Mouse (Mus musculus) MEL (cell line): ENCODE results near the gene Olfr729. TPM values are rescaled to one million over a fixed set of nuclear protein-coding genes. Genes with fewer than 3 reads are reported as not detected.

Source experiments
- DNase-seq: peaks from one replicate; pipeline ENCODE4 v3.0.0; 2011; ENCODE audit warnings: low read depth, low spot score
- H3K27ac ChIP-seq: 2 replicates; pipeline ENCODE4 v1.5.1; 2012; ENCODE audit warnings: low read depth, mild to moderate bottlenecking, control low read depth, low read length, moderate library complexity; ENCODE audit not compliant: control insufficient read depth
- H3K27me3 ChIP-seq, 2 experiments: fragments of 150-350 bp in 1 of 2; sonication (generic) in 1 of 2; 2 replicates each; pipeline ENCODE4 v1.6.1; 2012; ENCODE audit warnings: low read length in 2 of 2, mild to moderate bottlenecking in 2 of 2, improper control_type of control experiment in 1 of 2, moderate library complexity in 1 of 2; ENCODE audit not compliant: insufficient read depth in 2 of 2, control insufficient read depth in 1 of 2
- H3K36me3 ChIP-seq, 2 experiments: 2 replicates each; pipeline ENCODE4 v1.6.1; 2012 to 2014; ENCODE audit warnings: low read length in 2 of 2, improper control_type of control experiment in 1 of 2, inconsistent platforms in 1 of 2, mild to moderate bottlenecking in 1 of 2; ENCODE audit not compliant: insufficient read depth in 2 of 2, control insufficient read depth in 1 of 2
- H3K4me1 ChIP-seq, 2 experiments: fragments of 150-350 bp in 1 of 2; sonication (generic) in 1 of 2; 2 replicates each; pipeline ENCODE4 v1.6.1; 2012; ENCODE audit warnings: low read length in 2 of 2, improper control_type of control experiment in 1 of 2, mild to moderate bottlenecking in 1 of 2; ENCODE audit not compliant: insufficient read depth in 2 of 2, control insufficient read depth in 1 of 2
- H3K4me3 ChIP-seq, 2 experiments: fragments of 150-350 bp in 1 of 2; sonication (generic) in 1 of 2; 2 replicates each; pipeline ENCODE4 v1.5.1; 2012; ENCODE audit warnings: low read depth in 2 of 2, low read length in 2 of 2, mild to moderate bottlenecking in 2 of 2, moderate library complexity in 2 of 2, control low read depth in 1 of 2, improper control_type of control experiment in 1 of 2; ENCODE audit not compliant: control insufficient read depth in 1 of 2, insufficient read depth in 1 of 2
- H3K79me2 ChIP-seq: 2 replicates; pipeline ENCODE4 v1.6.1; 2012; ENCODE audit warnings: mild to moderate bottlenecking, low read length, moderate library complexity; ENCODE audit not compliant: control insufficient read depth, poor library complexity, insufficient read depth
- H3K9ac ChIP-seq: 2 replicates; pipeline ENCODE4 v1.6.1; 2012; ENCODE audit warnings: low read depth, mild to moderate bottlenecking, control low read depth, low read length, moderate library complexity; ENCODE audit not compliant: control insufficient read depth, poor library complexity, severe bottlenecking
- H3K9me3 ChIP-seq: fragments of 150-350 bp; sonication (generic); replicated peaks from 2 replicates; pipeline ENCODE4 v1.6.1; 2012; ENCODE audit warnings: mild to moderate bottlenecking, low read length, improper control_type of control experiment, moderate library complexity; ENCODE audit not compliant: insufficient read depth
- CHD2 ChIP-seq: IDR thresholded peaks from 2 replicates; pipeline ENCODE4 v1.6.1; 2011; ENCODE audit warnings: low read length, improper control_type of control experiment
- E2F4 ChIP-seq: IDR thresholded peaks from 2 replicates; pipeline ENCODE4 v1.6.1; 2011; ENCODE audit warnings: low read depth, low read length, improper control_type of control experiment, borderline replicate concordance
- ELF1 ChIP-seq: IDR thresholded peaks from 2 replicates; pipeline ENCODE4 v1.6.1; 2014; ENCODE audit warnings: low read depth, mild to moderate bottlenecking, inconsistent platforms, low read length, improper control_type of control experiment, moderate library complexity
- GABPA ChIP-seq: IDR thresholded peaks from 2 replicates; pipeline ENCODE4 v1.6.1; 2012; ENCODE audit warnings: low read depth, mild to moderate bottlenecking, inconsistent platforms, low read length, improper control_type of control experiment, moderate library complexity
- GATA1 ChIP-seq: IDR thresholded peaks from 2 replicates; pipeline ENCODE4 v1.6.1; 2011; ENCODE audit warnings: low read depth, low read length, improper control_type of control experiment
- JUND ChIP-seq: IDR thresholded peaks from 2 replicates; pipeline ENCODE4 v1.6.1; 2011; ENCODE audit warnings: low read depth, mild to moderate bottlenecking, improper control_type of control experiment, low read length
- MAFK ChIP-seq: IDR thresholded peaks from 2 replicates; pipeline ENCODE4 v1.6.1; 2011; ENCODE audit warnings: low read depth, mild to moderate bottlenecking, low read length, improper control_type of control experiment, borderline replicate concordance
- MAX ChIP-seq: IDR thresholded peaks from 2 replicates; pipeline ENCODE4 v1.6.1; 2011; ENCODE audit warnings: low read length, improper control_type of control experiment
- MAZ ChIP-seq: IDR thresholded peaks from 2 replicates; pipeline ENCODE4 v1.6.1; 2012; ENCODE audit warnings: low read depth, mild to moderate bottlenecking, inconsistent platforms, low read length, improper control_type of control experiment
- MXI1 ChIP-seq: IDR thresholded peaks from 2 replicates; pipeline ENCODE4 v1.6.1; 2011; ENCODE audit warnings: mild to moderate bottlenecking, low read depth, low read length, improper control_type of control experiment
- MYC ChIP-seq: IDR thresholded peaks from 2 replicates; pipeline ENCODE4 v1.6.1; 2011; ENCODE audit warnings: low read depth, mild to moderate bottlenecking, low read length, improper control_type of control experiment, moderate library complexity
- NELFE ChIP-seq: IDR thresholded peaks from 2 replicates; pipeline ENCODE4 v1.6.1; 2011; ENCODE audit warnings: low read depth, low read length, improper control_type of control experiment
- NRF1 ChIP-seq: IDR thresholded peaks from 2 replicates; pipeline ENCODE4 v1.6.1; 2014; ENCODE audit warnings: low read depth, mild to moderate bottlenecking, inconsistent platforms, low read length, improper control_type of control experiment, moderate library complexity; ENCODE audit not compliant: poor library complexity, insufficient read depth, severe bottlenecking
- POLR2A ChIP-seq, 2 experiments: IDR thresholded peaks; 2 replicates each; pipeline ENCODE4 v1.6.1; 2011 to 2012; ENCODE audit warnings: low read length in 2 of 2, mild to moderate bottlenecking in 2 of 2, control low read depth in 1 of 2, improper control_type of control experiment in 1 of 2, low read depth in 1 of 2, moderate library complexity in 1 of 2; ENCODE audit not compliant: control insufficient read depth in 1 of 2, insufficient read depth in 1 of 2, poor library complexity in 1 of 2
- RAD21 ChIP-seq: IDR thresholded peaks from 2 replicates; pipeline ENCODE4 v1.6.1; 2011; ENCODE audit warnings: mild to moderate bottlenecking, low read depth, low read length, improper control_type of control experiment
- RCOR1 ChIP-seq: IDR thresholded peaks from 2 replicates; pipeline ENCODE4 v1.6.1; 2012; ENCODE audit warnings: low read depth, mild to moderate bottlenecking, inconsistent platforms, low read length, improper control_type of control experiment
- SIN3A ChIP-seq: IDR thresholded peaks from 2 replicates; pipeline ENCODE4 v1.6.1; 2012; ENCODE audit warnings: low read length, improper control_type of control experiment, inconsistent platforms
- TBP ChIP-seq: IDR thresholded peaks from 2 replicates; pipeline ENCODE4 v1.8.0; 2011; ENCODE audit warnings: low read depth, low read length, improper control_type of control experiment
- USF2 ChIP-seq, 2 experiments: IDR thresholded peaks; 2 replicates each; pipeline ENCODE4 v1.6.1; 2011 to 2012; ENCODE audit warnings: improper control_type of control experiment in 2 of 2, low read length in 2 of 2, borderline replicate concordance in 1 of 2, inconsistent platforms in 1 of 2, low read depth in 1 of 2, mild to moderate bottlenecking in 1 of 2; ENCODE audit not compliant: insufficient read depth in 1 of 2
- ZC3H11A ChIP-seq: IDR thresholded peaks from 2 replicates; pipeline ENCODE4 v1.6.1; 2012; ENCODE audit warnings: low read depth, mild to moderate bottlenecking, inconsistent platforms, low read length, improper control_type of control experiment
- ZMIZ1 ChIP-seq: IDR thresholded peaks from 2 replicates; pipeline ENCODE4 v1.6.1; 2012; ENCODE audit warnings: low read depth, mild to moderate bottlenecking, inconsistent platforms, low read length, improper control_type of control experiment, moderate library complexity
- ZNF384 ChIP-seq: IDR thresholded peaks from 2 replicates; pipeline ENCODE4 v1.6.1; 2012; ENCODE audit warnings: low read depth, mild to moderate bottlenecking, inconsistent platforms, low read length, improper control_type of control experiment
- polyA plus RNA-seq, 2 experiments: library from polyadenylated mRNA; stranded (reverse) in 1 of 2; unstranded in 1 of 2; fragments of >175 nt in 1 of 2; fragments of >200 nt in 1 of 2; gene quantifications; 2 replicates each; pipeline versions ENCODE4 v1.2.1 to v1.2.4; 2012; ENCODE audit warnings: low replicate concordance in 2 of 2, low read depth in 1 of 2; ENCODE audit not compliant: insufficient read length in 2 of 2, insufficient read depth in 1 of 2, missing spikeins in 1 of 2
- total RNA-seq: library from RNA; depleted of rRNA; stranded (reverse); fragments of 300-350 nt; gene quantifications from 2 replicates; pipeline ENCODE4 v1.2.3, GENCODE M21; 2012; rRNA removed

Gene Olfr729
- not detected in 2 replicates for total RNA-seq
- polyA plus RNA-seq, result under 1 TPM in 1 of 2 experiments, not detected in 1; 0.04 TPM

- H3K27me3 ChIP-seq, result no peaks in the 10 kb centered on the region
- no peak for TF ChIP-seq TBP
- no peak for TF ChIP-seq MYC
- TF ChIP-seq SIN3A, result no peak
- TF ChIP-seq ZNF384, result no peak
- TF ChIP-seq GATA1, result no peak
- TF ChIP-seq NELFE, result no peak
- TF ChIP-seq CHD2, result no peak
- no peak for TF ChIP-seq MAX
- no peak for TF ChIP-seq ZMIZ1
- no peak for TF ChIP-seq NRF1
- TF ChIP-seq MXI1, result no peak
- no peak for TF ChIP-seq GABPA
- TF ChIP-seq MAZ, result no peak
- no peak within 1 kb of the TSS for H3K27ac ChIP-seq
- no peaks in the 10 kb centered on the region for H3K36me3 ChIP-seq
- H3K9me3 ChIP-seq, result no peaks in the 10 kb centered on the region
- no peak within 1 kb of the TSS for H3K9ac ChIP-seq
- no peak within 1 kb of the TSS for H3K4me3 ChIP-seq
- no peak for DNase-seq
- H3K4me1 ChIP-seq, result no peaks in the 10 kb centered on the region
- H3K79me2 ChIP-seq, result no peaks in the 10 kb centered on the region
Observed at GRCm38 (mm10) chr14:50152810-50153209, at the start of gene Olfr729. Olfr729 (minus strand) TSS chr14:50152910.

- Histone ChIP-seq H3K36me3 (no peaks in the 10 kb centered on the region), H3K4me1 (no peaks in the 10 kb centered on the region), H3K9ac (no peak within 1 kb of the TSS), H3K79me2 (no peaks in the 10 kb centered on the region), H3K9me3 (no peaks in the 10 kb centered on the region), H3K4me3 (no peak within 1 kb of the TSS), H3K27me3 (no peaks in the 10 kb centered on the region), H3K27ac (no peak within 1 kb of the TSS)
- DNase-seq, result no peak
- TF ChIP-seq MAFK (no peak), POLR2A (IDR thresholded peaks at IDR 0.05; ENCODE audit: control insufficient read depth in 1 of 2, insufficient read depth in 1 of 2, low read depth in 1 of 2, low read length in 2 of 2, poor library complexity in 1 of 2) (no peak), ZC3H11A (no peak), RCOR1 (no peak), ELF1 (no peak), E2F4 (no peak), JUND (no peak), RAD21 (no peak), USF2 (IDR thresholded peaks at IDR 0.05; ENCODE audit: borderline replicate concordance in 1 of 2, insufficient read depth in 1 of 2, low read depth in 1 of 2, low read length in 2 of 2) (no peak)
Observed at GRCm38 (mm10) chr14:50188098-50188497, 35.4 kb upstream of the Olfr729 start, which contains the start of gene Olfr730. Olfr730 (minus strand) TSS chr14:50188198.
